Mouse (Mus musculus) forebrain, embryonic 15.5 days (tissue): ENCODE measurements around the gene Gzmk. TPM values are rescaled to one million over a fixed set of nuclear protein-coding genes. Genes with fewer than 3 reads are reported as not detected.

ENCODE experiments used
- ATAC-seq: fragments of 200-750 bp; cut with Nextera tagmentation; replicated peaks from 2 replicates; pipeline ENCODE4 v1.8.0; 2017; ENCODE audit warnings: mild to moderate bottlenecking, moderate TSS enrichment, moderate library complexity
- H3K27ac ChIP-seq: fragments of 300-500 bp; sonication (generic); replicated peaks from 2 replicates; pipeline ENCODE4 v1.5.1; 2015; ENCODE audit warnings: mild to moderate bottlenecking, inconsistent platforms
- H3K27me3 ChIP-seq: fragments of 300-500 bp; sonication (generic); 2 replicates; pipeline ENCODE4 v1.6.1; 2015; ENCODE audit warnings: inconsistent platforms
- H3K36me3 ChIP-seq: fragments of 300-500 bp; sonication (generic); 2 replicates; pipeline ENCODE4 v1.6.1; 2015; ENCODE audit warnings: mild to moderate bottlenecking, inconsistent platforms
- H3K4me1 ChIP-seq: fragments of 300-500 bp; sonication (generic); 2 replicates; pipeline ENCODE4 v1.6.1; 2015; ENCODE audit warnings: inconsistent platforms
- H3K4me2 ChIP-seq: fragments of 300-500 bp; sonication (generic); replicated peaks from 2 replicates; pipeline ENCODE4 v1.6.1; 2015; ENCODE audit warnings: mild to moderate bottlenecking, inconsistent platforms
- H3K4me3 ChIP-seq: fragments of 300-500 bp; sonication (generic); 2 replicates; pipeline ENCODE4 v1.5.1; 2015; ENCODE audit warnings: mild to moderate bottlenecking, inconsistent platforms
- H3K9ac ChIP-seq: fragments of 300-500 bp; sonication (generic); replicated peaks from 2 replicates; pipeline ENCODE4 v1.6.1; 2015; ENCODE audit warnings: mild to moderate bottlenecking, inconsistent platforms
- H3K9me3 ChIP-seq: fragments of 300-500 bp; sonication (generic); 2 replicates; pipeline ENCODE4 v1.6.1; 2016; ENCODE audit warnings: inconsistent platforms
- WGBS: fragments of 180-500 bp; shearing (Covaris S2); methylation state at CpG from one replicate; pipeline ENCODE4 v1.1.7; 2015; ENCODE audit warnings: mixed read lengths; 5-methylcytosine and 5-hydroxymethylcytosine counted together
- polyA plus RNA-seq: library from polyadenylated mRNA; unstranded; fragments of >200 nt; fragmentation: Nextera tagmentation; extraction: Ambion mirVana; gene quantifications from 2 replicates; pipeline ENCODE4 v1.2.1, GENCODE M21; 2015

Gene Gzmk
- polyA plus RNA-seq, 1 experiment from 2014 or later = 0.19 TPM

GRCm38 (mm10) chr13:113242129-113242528, 16.4 kb upstream of the Gzmk start:
- Histone ChIP-seq H3K9ac (no peak overlapping the region), H3K4me1 (no peaks in the 10 kb centered on the region), H3K9me3 (no peaks in the 10 kb centered on the region), H3K27me3 (no peaks in the 10 kb centered on the region), H3K4me3 (no peak overlapping the region), H3K27ac (no peak overlapping the region), H3K36me3 (no peaks in the 10 kb centered on the region), H3K4me2 (no peak overlapping the region)
- ATAC-seq = no peak
- WGBS = 56% methylated on average over 6 of the region's 6 CpGs

- Histone ChIP-seq H3K9me3 (no peaks in the 10 kb centered on the region), H3K27me3 (no peaks in the 10 kb centered on the region), H3K4me2 (no peak overlapping the region), H3K27ac (no peak overlapping the region), H3K4me1 (peaks cover 7% of the 10 kb centered on the region), H3K4me3 (no peak overlapping the region), H3K9ac (no peak overlapping the region), H3K36me3 (no peaks in the 10 kb centered on the region)
- ATAC-seq = no peak
- WGBS = 85% methylated on average over 17 of the region's 17 CpGs
Measured at GRCm38 (mm10) chr13:113227666-113228463, 2.2 kb upstream of the Gzmk start.

- H3K9ac ChIP-seq = no peak overlapping the region
- peaks cover 7% of the 10 kb centered on the region for H3K4me1 ChIP-seq
- no peak overlapping the region for H3K27ac ChIP-seq
- H3K4me3 ChIP-seq = no peak overlapping the region
- no peaks in the 10 kb centered on the region for H3K9me3 ChIP-seq
- no peak for ATAC-seq
- no peak overlapping the region for H3K4me2 ChIP-seq
- no peaks in the 10 kb centered on the region for H3K27me3 ChIP-seq
- H3K36me3 ChIP-seq = no peaks in the 10 kb centered on the region
- 89% methylated on average over 4 of the region's 4 CpGs for WGBS
Measured at GRCm38 (mm10) chr13:113227076-113227475, 1.4 kb upstream of the Gzmk start.

- ATAC-seq = peak; percentile 12; the same call in 1 of the 2 replicates
- no peak overlapping the region for H3K27ac ChIP-seq
- peaks cover 7% of the 10 kb centered on the region for H3K4me1 ChIP-seq
- H3K9ac ChIP-seq = no peak overlapping the region
- H3K36me3 ChIP-seq = no peaks in the 10 kb centered on the region
- WGBS = 6% methylated on average over 2 of the region's 2 CpGs
- H3K9me3 ChIP-seq = no peaks in the 10 kb centered on the region
- no peak overlapping the region for H3K4me3 ChIP-seq
- H3K4me2 ChIP-seq = peak overlapping the region; percentile 28
- no peaks in the 10 kb centered on the region for H3K27me3 ChIP-seq
Measured at GRCm38 (mm10) chr13:113224105-113224504, 1.6 kb downstream of the Gzmk start.

GRCm38 (mm10) chr13:113221851-113222250, 3.9 kb downstream of the Gzmk start:
- H3K9me3 ChIP-seq = no peaks in the 10 kb centered on the region
- 58% methylated on average over 6 of the region's 6 CpGs for WGBS
- H3K36me3 ChIP-seq = no peaks in the 10 kb centered on the region
- ATAC-seq = no peak
- H3K4me3 ChIP-seq = no peak overlapping the region
- no peak overlapping the region for H3K27ac ChIP-seq
- H3K4me1 ChIP-seq = peaks cover 7% of the 10 kb centered on the region
- H3K4me2 ChIP-seq = no peak overlapping the region
- H3K27me3 ChIP-seq = no peaks in the 10 kb centered on the region
- no peak overlapping the region for H3K9ac ChIP-seq

GRCm38 (mm10) chr13:113213865-113214264, 11.8 kb downstream of the Gzmk start:
- H3K4me1 ChIP-seq = no peaks in the 10 kb centered on the region
- no peaks in the 10 kb centered on the region for H3K27me3 ChIP-seq
- no peak overlapping the region for H3K9ac ChIP-seq
- WGBS = 93% methylated on average over 3 of the region's 3 CpGs
- H3K4me3 ChIP-seq = no peak overlapping the region
- ATAC-seq = no peak
- H3K27ac ChIP-seq = no peak overlapping the region
- H3K9me3 ChIP-seq = no peaks in the 10 kb centered on the region
- H3K36me3 ChIP-seq = no peaks in the 10 kb centered on the region
- no peak overlapping the region for H3K4me2 ChIP-seq

GRCm38 (mm10) chr13:113212401-113212800, 13.3 kb downstream of the Gzmk start:
- Histone ChIP-seq H3K9ac (no peak overlapping the region), H3K4me3 (no peak overlapping the region), H3K27me3 (no peaks in the 10 kb centered on the region), H3K9me3 (no peaks in the 10 kb centered on the region), H3K36me3 (no peaks in the 10 kb centered on the region), H3K4me2 (no peak overlapping the region), H3K27ac (no peak overlapping the region), H3K4me1 (no peaks in the 10 kb centered on the region)
- no peak for ATAC-seq
- 76% methylated on average over 3 of the region's 3 CpGs for WGBS

- no peaks in the 10 kb centered on the region for H3K4me1 ChIP-seq
- no peak overlapping the region for H3K27ac ChIP-seq
- H3K9me3 ChIP-seq = no peaks in the 10 kb centered on the region
- H3K4me2 ChIP-seq = no peak overlapping the region
- H3K9ac ChIP-seq = no peak overlapping the region
- no peak for ATAC-seq
- WGBS = 57% methylated on average over 15 of the region's 15 CpGs
- no peak overlapping the region for H3K4me3 ChIP-seq
- no peaks in the 10 kb centered on the region for H3K27me3 ChIP-seq
- no peaks in the 10 kb centered on the region for H3K36me3 ChIP-seq
Measured at GRCm38 (mm10) chr13:113211345-113211744, 14.4 kb downstream of the Gzmk start.

GRCm38 (mm10) chr13:113209624-113210023, 16.1 kb downstream of the Gzmk start, which contains the start of gene Esm1:
Gene Esm1 (plus strand): TSS chr13:113209659.
- no peak for ATAC-seq
- Histone ChIP-seq H3K9me3 (no peaks in the 10 kb centered on the region), H3K4me2 (0 out of 2 replicates have a peak within 1 kb of the TSS, but pooled peaks have one; percentile 10), H3K36me3 (no peaks in the 10 kb centered on the region), H3K4me1 (no peaks in the 10 kb centered on the region), H3K27me3 (no peaks in the 10 kb centered on the region), H3K27ac (no peak within 1 kb of the TSS), H3K4me3 (no peak within 1 kb of the TSS), H3K9ac (no peak within 1 kb of the TSS)
- WGBS = 53% methylated on average over 15 of the region's 15 CpGs

GRCm38 (mm10) chr13:113205346-113205745, 20.4 kb downstream of the Gzmk start:
- no peak for ATAC-seq
- Histone ChIP-seq H3K4me3 (no peak overlapping the region), H3K4me2 (no peak overlapping the region), H3K4me1 (no peaks in the 10 kb centered on the region), H3K36me3 (no peaks in the 10 kb centered on the region), H3K27me3 (no peaks in the 10 kb centered on the region), H3K9me3 (no peaks in the 10 kb centered on the region), H3K27ac (no peak overlapping the region), H3K9ac (no peak overlapping the region)
- WGBS = 94% methylated on average over 5 of the region's 5 CpGs

- no peak overlapping the region for H3K4me2 ChIP-seq
- H3K9ac ChIP-seq = no peak overlapping the region
- no peaks in the 10 kb centered on the region for H3K4me1 ChIP-seq
- ATAC-seq = no peak
- H3K27me3 ChIP-seq = no peaks in the 10 kb centered on the region
- H3K36me3 ChIP-seq = no peaks in the 10 kb centered on the region
- no peak overlapping the region for H3K27ac ChIP-seq
- no peak overlapping the region for H3K4me3 ChIP-seq
- 75% methylated on average over 5 of the region's 5 CpGs for WGBS
- H3K9me3 ChIP-seq = no peaks in the 10 kb centered on the region
Measured at GRCm38 (mm10) chr13:113203146-113203545, 22.6 kb downstream of the Gzmk start.

GRCm38 (mm10) chr13:113202184-113202583, 23.5 kb downstream of the Gzmk start:
- ATAC-seq = no peak
- Histone ChIP-seq H3K27ac (no peak overlapping the region), H3K36me3 (no peaks in the 10 kb centered on the region), H3K4me3 (no peak overlapping the region), H3K4me2 (no peak overlapping the region), H3K4me1 (no peaks in the 10 kb centered on the region), H3K9me3 (no peaks in the 10 kb centered on the region), H3K27me3 (no peaks in the 10 kb centered on the region), H3K9ac (no peak overlapping the region)
- 78% methylated on average over 4 of the region's 4 CpGs for WGBS

- Histone ChIP-seq H3K9me3 (no peaks in the 10 kb centered on the region), H3K4me2 (no peak overlapping the region), H3K4me1 (no peaks in the 10 kb centered on the region), H3K4me3 (no peak overlapping the region), H3K9ac (no peak overlapping the region), H3K27ac (no peak overlapping the region), H3K36me3 (no peaks in the 10 kb centered on the region), H3K27me3 (no peaks in the 10 kb centered on the region)
- ATAC-seq = no peak
- WGBS = 87% methylated on average over 2 of the region's 2 CpGs
Measured at GRCm38 (mm10) chr13:113201631-113202030, 24.1 kb downstream of the Gzmk start.
